Mouse (Mus musculus): ENCODE data around the gene Gm49450.
"Not testable (repeated sequence)": the region's sequence is repeated elsewhere in the genome, so short reads cannot be mapped to it uniquely, and the experiment has no call there.

Gm49450 gene

GRCm38 (mm10) chr15:98954425-98955253 lies 1.3 kb upstream of the Gm49450 start:
- no peak for DNase-seq (ENCODE audit: low read depth)

- no peak for DNase-seq (ENCODE audit: low read depth)
Measured at GRCm38 (mm10) chr15:98952751-98953400, 475 bp downstream of the Gm49450 start.

- DNase-seq (ENCODE audit: low read depth) = peak; percentile 26
Measured at GRCm38 (mm10) chr15:98952063-98952455, 1.3 kb downstream of the Gm49450 start.

- not testable (repeated sequence) for DNase-seq (ENCODE audit: low read depth)
Measured at GRCm38 (mm10) chr15:98951122-98952062, 2.0 kb downstream of the Gm49450 start.

- no peak for DNase-seq (ENCODE audit: low read depth)
Measured at GRCm38 (mm10) chr15:98949607-98949892, 3.8 kb downstream of the Gm49450 start.

GRCm38 (mm10) chr15:98948857-98949606 lies 4.3 kb downstream of the Gm49450 start:
- DNase-seq (ENCODE audit: low read depth) = no peak

GRCm38 (mm10) chr15:98948382-98948781 lies 5.0 kb downstream of the Gm49450 start:
- no peak for DNase-seq (ENCODE audit: low read depth)

GRCm38 (mm10) chr15:98947884-98948283 lies 5.5 kb downstream of the Gm49450 start:
- DNase-seq (ENCODE audit: low read depth) = no peak

- no peak for DNase-seq (ENCODE audit: low read depth)
Measured at GRCm38 (mm10) chr15:98943133-98943532, 10.2 kb downstream of the Gm49450 start.

- DNase-seq (ENCODE audit: low read depth) = no peak
Measured at GRCm38 (mm10) chr15:98942081-98942480, 11.3 kb downstream of the Gm49450 start.

GRCm38 (mm10) chr15:98941539-98941938 lies 11.8 kb downstream of the Gm49450 start:
- no peak for DNase-seq (ENCODE audit: low read depth)

- DNase-seq (ENCODE audit: low read depth) = no peak
Measured at GRCm38 (mm10) chr15:98940816-98941215, 12.5 kb downstream of the Gm49450 start.

GRCm38 (mm10) chr15:98934217-98934839 lies 19.0 kb downstream of the Gm49450 start, which contains the start of gene Tuba1b:
TSS of gene Tuba1b (minus strand) at chr15:98934565.
- DNase-seq (ENCODE audit: low read depth) = peak; percentile 88

GRCm38 (mm10) chr15:98933833-98934216 lies 19.5 kb downstream of the Gm49450 start:
- DNase-seq (ENCODE audit: low read depth) = peak; percentile 95

GRCm38 (mm10) chr15:98933004-98933671 lies 20.2 kb downstream of the Gm49450 start:
- DNase-seq (ENCODE audit: low read depth) = not testable (repeated sequence)

- no peak for DNase-seq (ENCODE audit: low read depth)
Measured at GRCm38 (mm10) chr15:98930998-98931397, 22.4 kb downstream of the Gm49450 start.

- DNase-seq (ENCODE audit: low read depth) = no peak
Measured at GRCm38 (mm10) chr15:98930017-98930734, 23.2 kb downstream of the Gm49450 start.

GRCm38 (mm10) chr15:98928598-98929240 lies 24.6 kb downstream of the Gm49450 start:
- peak; percentile 51 for DNase-seq (ENCODE audit: low read depth)

GRCm38 (mm10) chr15:98927566-98927965 lies 25.8 kb downstream of the Gm49450 start:
- DNase-seq (ENCODE audit: low read depth) = peak; percentile 64
